Mouse (Mus musculus): ENCODE measurements around the gene Ntf3.

DNA sequence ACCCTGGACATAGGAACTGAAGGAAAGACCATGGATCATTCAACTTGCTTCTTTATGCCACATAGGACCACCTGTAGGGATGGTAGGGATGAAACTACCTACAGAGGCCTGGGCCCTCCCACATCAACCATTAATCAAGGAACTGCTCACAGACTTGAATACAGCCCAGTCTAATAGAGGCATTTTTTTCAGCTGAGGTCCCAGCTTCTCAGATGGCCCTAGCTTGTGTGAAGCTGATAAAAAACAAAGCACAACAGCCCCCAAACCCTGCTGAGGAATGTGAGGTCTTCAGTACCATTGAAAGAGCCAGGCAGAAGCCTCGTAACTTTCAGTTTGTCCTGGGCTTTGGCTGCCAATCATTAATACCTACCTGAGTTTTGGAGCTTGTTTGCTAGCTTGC is 19.4 kb upstream of the Ntf3 start:
- TF ChIP-seq CTCF (IDR thresholded peaks at IDR 0.05) (no peak), EP300 (IDR thresholded peaks at IDR 0.05) (no peak)

Measured in lung, postnatal 0 days (tissue).